Mouse (Mus musculus): ENCODE results near the gene Faf2. TPM values are rescaled to one million over a fixed set of nuclear protein-coding genes. Genes with fewer than 3 reads are reported as not detected.

The Faf2 gene
- polyA plus RNA-seq, 1 experiment from 2014 or later: 87.7 TPM

GRCm38 (mm10) chr13:54664509-54664908 lies 42.9 kb downstream of the Faf2 start:
- H3K4me1 ChIP-seq: no peaks in the 10 kb centered on the region
- no peak overlapping the region for H3K4me3 ChIP-seq
- peaks cover 71% of the 10 kb centered on the region for H3K36me3 ChIP-seq
- H3K9me3 ChIP-seq (replicated peaks): no peaks in the 10 kb centered on the region
- no peaks in the 10 kb centered on the region for H3K27me3 ChIP-seq (ENCODE audit: low read depth, poor library complexity, severe bottlenecking)
- no peak overlapping the region for H3K27ac ChIP-seq
- DNase-seq (ENCODE audit: low spot score): no peak
- WGBS: 86% methylated on average over 1 of the region's 1 CpGs

GRCm38 (mm10) chr13:54665062-54665461 lies 43.5 kb downstream of the Faf2 start:
- no peak overlapping the region for H3K4me3 ChIP-seq
- no peaks in the 10 kb centered on the region for H3K9me3 ChIP-seq (replicated peaks)
- H3K27me3 ChIP-seq (ENCODE audit: low read depth, poor library complexity, severe bottlenecking): no peaks in the 10 kb centered on the region
- WGBS: 94% methylated on average over 7 of the region's 7 CpGs
- no peaks in the 10 kb centered on the region for H3K4me1 ChIP-seq
- peaks cover 66% of the 10 kb centered on the region for H3K36me3 ChIP-seq
- DNase-seq (ENCODE audit: low spot score): no peak
- H3K27ac ChIP-seq: no peak overlapping the region

- 70% methylated on average over 2 of the region's 2 CpGs for WGBS
- Histone ChIP-seq H3K4me1 (no peaks in the 10 kb centered on the region), H3K4me3 (no peak overlapping the region), H3K27me3 (ENCODE audit: low read depth, poor library complexity, severe bottlenecking) (no peaks in the 10 kb centered on the region), H3K9me3 (replicated peaks) (no peaks in the 10 kb centered on the region), H3K27ac (no peak overlapping the region), H3K36me3 (peaks cover 19% of the 10 kb centered on the region)
- no peak for DNase-seq (ENCODE audit: low spot score)
Observed at GRCm38 (mm10) chr13:54670491-54670890, 48.9 kb downstream of the Faf2 start.

GRCm38 (mm10) chr13:54675895-54676590 lies 54.5 kb downstream of the Faf2 start:
- no peak overlapping the region for H3K27ac ChIP-seq

GRCm38 (mm10) chr13:54678263-54678662 lies 56.7 kb downstream of the Faf2 start:
- DNase-seq (ENCODE audit: low spot score): no peak
- H3K27ac ChIP-seq: no peak overlapping the region
- H3K9me3 ChIP-seq (replicated peaks): no peaks in the 10 kb centered on the region
- 76% methylated on average over 4 of the region's 4 CpGs for WGBS
- H3K4me1 ChIP-seq: peaks cover 4% of the 10 kb centered on the region; the same call in 1 of the 2 replicates
- peaks cover 51% of the 10 kb centered on the region for H3K36me3 ChIP-seq
- H3K27me3 ChIP-seq (ENCODE audit: low read depth, poor library complexity, severe bottlenecking): no peaks in the 10 kb centered on the region
- no peak overlapping the region for H3K4me3 ChIP-seq

More at GRCm38 (mm10) chr13:54675895-54676590, 54.5 kb downstream of the Faf2 start:
- WGBS: 60% methylated on average over 11 of the region's 11 CpGs
- Histone ChIP-seq H3K4me1 (no peaks in the 10 kb centered on the region), H3K4me3 (no peak overlapping the region), H3K36me3 (peaks cover 29% of the 10 kb centered on the region), H3K9me3 (replicated peaks) (no peaks in the 10 kb centered on the region), H3K27me3 (ENCODE audit: low read depth, poor library complexity, severe bottlenecking) (no peaks in the 10 kb centered on the region)
- no peak for DNase-seq (ENCODE audit: low spot score)

GRCm38 (mm10) chr13:54680184-54680853 lies 58.7 kb downstream of the Faf2 start:
- Histone ChIP-seq H3K27ac (no peak overlapping the region), H3K36me3 (peaks cover 72% of the 10 kb centered on the region), H3K9me3 (replicated peaks) (no peaks in the 10 kb centered on the region), H3K4me1 (peaks cover 19% of the 10 kb centered on the region), H3K4me3 (no peak overlapping the region), H3K27me3 (ENCODE audit: low read depth, poor library complexity, severe bottlenecking) (no peaks in the 10 kb centered on the region)
- no peak for DNase-seq (ENCODE audit: low spot score)
- WGBS: 86% methylated on average over 17 of the region's 17 CpGs

- Histone ChIP-seq H3K9me3 (replicated peaks) (no peaks in the 10 kb centered on the region), H3K36me3 (peaks cover 80% of the 10 kb centered on the region), H3K4me1 (peaks cover 29% of the 10 kb centered on the region), H3K27ac (0 out of 2 replicates have a peak overlapping the region, but pooled peaks have one; percentile 28), H3K4me3 (no peak overlapping the region), H3K27me3 (ENCODE audit: low read depth, poor library complexity, severe bottlenecking) (no peaks in the 10 kb centered on the region)
- WGBS: 93% methylated on average over 8 of the region's 8 CpGs
- no peak for DNase-seq (ENCODE audit: low spot score)
Observed at GRCm38 (mm10) chr13:54681291-54681690, 59.7 kb downstream of the Faf2 start.

- WGBS: 94% methylated on average over 3 of the region's 3 CpGs
- no peaks in the 10 kb centered on the region for H3K27me3 ChIP-seq (ENCODE audit: low read depth, poor library complexity, severe bottlenecking)
- no peak for DNase-seq (ENCODE audit: low spot score)
- H3K27ac ChIP-seq: no peak overlapping the region
- peaks cover 32% of the 10 kb centered on the region for H3K4me1 ChIP-seq
- no peaks in the 10 kb centered on the region for H3K9me3 ChIP-seq (replicated peaks)
- peaks cover 79% of the 10 kb centered on the region for H3K36me3 ChIP-seq
- H3K4me3 ChIP-seq: peak overlapping the region; percentile 6; the same call in 1 of the 2 replicates
Observed at GRCm38 (mm10) chr13:54683301-54683700, 61.7 kb downstream of the Faf2 start.

GRCm38 (mm10) chr13:54684140-54684896 lies 62.7 kb downstream of the Faf2 start:
- H3K36me3 ChIP-seq: peaks cover 68% of the 10 kb centered on the region
- no peaks in the 10 kb centered on the region for H3K9me3 ChIP-seq (replicated peaks)
- peaks cover 39% of the 10 kb centered on the region for H3K4me1 ChIP-seq
- DNase-seq (ENCODE audit: low spot score): no peak
- 0 out of 2 replicates have a peak overlapping the region, but pooled peaks have one; percentile 99 for H3K27ac ChIP-seq
- WGBS: 60% methylated on average over 3 of the region's 3 CpGs
- peak overlapping the region; percentile 89; the same call in 1 of the 2 replicates for H3K4me3 ChIP-seq
- no peaks in the 10 kb centered on the region for H3K27me3 ChIP-seq (ENCODE audit: low read depth, poor library complexity, severe bottlenecking)

GRCm38 (mm10) chr13:54685174-54685573 lies 63.6 kb downstream of the Faf2 start:
- Histone ChIP-seq H3K4me1 (peaks cover 39% of the 10 kb centered on the region), H3K9me3 (replicated peaks) (no peaks in the 10 kb centered on the region), H3K27ac (peak overlapping the region; percentile 99; the same call in 1 of the 2 replicates), H3K36me3 (peaks cover 60% of the 10 kb centered on the region), H3K27me3 (ENCODE audit: low read depth, poor library complexity, severe bottlenecking) (no peaks in the 10 kb centered on the region), H3K4me3 (peak overlapping the region; percentile 89)
- WGBS: 46% methylated on average over 2 of the region's 2 CpGs
- DNase-seq (ENCODE audit: low spot score): peak; percentile 66

- 8% methylated on average over 19 of the region's 19 CpGs for WGBS
- DNase-seq (ENCODE audit: low spot score): no peak
- H3K36me3 ChIP-seq: peaks cover 52% of the 10 kb centered on the region
Observed at GRCm38 (mm10) chr13:54686139-54687053, 64.8 kb downstream of the Faf2 start.

GRCm38 (mm10) chr13:54687096-54687495 lies 65.5 kb downstream of the Faf2 start:
- Histone ChIP-seq H3K36me3 (peaks cover 45% of the 10 kb centered on the region), H3K27me3 (ENCODE audit: low read depth, poor library complexity, severe bottlenecking) (no peaks in the 10 kb centered on the region), H3K4me1 (peaks cover 40% of the 10 kb centered on the region), H3K4me3 (peak overlapping the region; percentile 89), H3K27ac (peak overlapping the region; percentile 99), H3K9me3 (replicated peaks) (no peaks in the 10 kb centered on the region)
- under 1% methylated on average over 35 of the region's 35 CpGs for WGBS
- DNase-seq (ENCODE audit: low spot score): peak; percentile 87

More at GRCm38 (mm10) chr13:54686139-54687053, 64.8 kb downstream of the Faf2 start:
- H3K4me1 ChIP-seq: peaks cover 36% of the 10 kb centered on the region
- H3K9me3 ChIP-seq (replicated peaks): no peaks in the 10 kb centered on the region
- peak overlapping the region; percentile 89 for H3K4me3 ChIP-seq
- H3K27ac ChIP-seq: peak overlapping the region; percentile 99
- no peaks in the 10 kb centered on the region for H3K27me3 ChIP-seq (ENCODE audit: low read depth, poor library complexity, severe bottlenecking)

All from limb, embryonic 10.5 days (tissue).